9 mouse cellular contexts compared by ENCODE assay signal in the genomic region with DNA sequence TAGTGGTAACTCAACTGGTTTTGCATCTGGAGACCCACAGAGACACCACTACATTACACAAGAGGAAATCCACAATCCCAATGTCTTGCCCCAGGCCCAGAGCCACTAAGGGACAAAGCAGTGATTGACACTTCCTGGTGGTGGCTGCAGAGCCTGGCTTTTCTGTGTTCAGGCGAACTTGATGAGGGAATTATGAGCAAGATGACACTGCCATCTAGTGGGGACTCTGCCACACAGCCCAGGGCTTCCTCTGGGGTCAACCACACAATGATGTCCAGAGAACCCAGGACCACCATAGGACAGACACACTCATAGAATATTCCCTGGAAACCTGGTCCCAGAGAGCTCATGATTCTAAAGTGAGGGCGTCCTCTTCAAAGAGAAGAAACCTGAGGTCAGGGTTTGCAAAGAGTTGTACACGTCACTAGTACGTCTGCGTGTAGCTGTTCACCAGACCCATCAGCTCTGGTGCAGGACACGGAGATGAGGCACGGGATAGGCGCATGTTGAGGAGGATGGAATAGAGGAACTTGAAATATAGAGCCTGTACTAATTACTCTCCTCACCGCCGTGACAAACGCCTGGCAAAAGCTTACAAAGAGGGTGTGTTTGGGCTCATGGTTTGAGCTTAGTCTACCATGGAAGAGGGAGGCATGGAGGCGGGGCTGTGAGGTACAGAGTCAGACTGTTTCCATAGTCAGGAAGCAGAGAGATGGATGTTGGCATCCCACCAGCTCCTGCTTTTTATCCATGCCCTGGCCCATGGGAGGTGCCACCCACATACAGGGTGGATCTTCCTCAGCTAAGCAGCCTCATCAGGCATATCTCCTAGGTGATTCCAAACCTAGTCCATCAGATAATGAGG. TPM values are rescaled to one million over a fixed set of nuclear protein-coding genes. Genes with fewer than 3 reads are reported as not detected.
DNase-seq lines count a peak whose midpoint lies in the region; ATAC-seq and TF ChIP-seq lines count a peak whose summit lies in the region.
"Had no signal": no experiment of that assay in that cellular context is flagged by ENCODE, and none has a peak within 500 bp of the region (broad histone marks: within the 10 kb centered on the region; RNA-seq: fewer than 3 reads in every experiment).

No protein-coding gene starts in this region.

- H3K27me3 ChIP-seq in cerebellum, adult 2 months (ENCODE audit: control insufficient read depth, insufficient read depth, low read length) = no peaks in the 10 kb centered on the region
- H3K27me3 ChIP-seq in hindbrain, embryonic 11.5 days (ENCODE audit: control insufficient read depth, insufficient read depth, low read length) = no peaks in the 10 kb centered on the region
- H3K27me3 ChIP-seq: lung, embryonic 15.5 days had no signal

- H3K9me3 ChIP-seq in hindbrain, embryonic 11.5 days (ENCODE audit: control insufficient read depth, low read length) = no peaks in the 10 kb centered on the region
- H3K9me3 ChIP-seq: lung, embryonic 15.5 days had no signal

- TF ChIP-seq POLR2A in cerebellum, adult 2 months (IDR thresholded peaks at IDR 0.05; ENCODE audit: borderline replicate concordance, insufficient read depth, low read length) = no peak

- H3K9ac ChIP-seq in hindbrain, embryonic 11.5 days (ENCODE audit: low read depth, low read length) = no peak overlapping the region
- H3K9ac ChIP-seq: lung, embryonic 15.5 days had no signal

- WGBS in cerebellum, adult 2 months = 56% methylated on average over 12 of the region's 12 CpGs
- 62% methylated on average over 12 of the region's 12 CpGs for WGBS in hindbrain, embryonic 11.5 days

- no peak overlapping the region for H3K27ac ChIP-seq in cerebellum, adult 2 months (ENCODE audit: insufficient read depth, low read length)
- no peak overlapping the region for H3K27ac ChIP-seq in hindbrain, embryonic 11.5 days (ENCODE audit: low read depth, low read length)
- H3K27ac ChIP-seq: lung, embryonic 15.5 days had no signal

- peak; percentile 78 for ATAC-seq in hindbrain, embryonic 11.5 days (ENCODE audit: low FRiP score)

- H3K4me2 ChIP-seq in hindbrain, embryonic 11.5 days (replicated peaks; ENCODE audit: low read depth, low read length) = no peak overlapping the region
- H3K4me2 ChIP-seq: lung, embryonic 15.5 days had no signal

- TF ChIP-seq CTCF in cerebellum, adult 2 months (IDR thresholded peaks at IDR 0.05; ENCODE audit: borderline replicate concordance, insufficient read depth, low read depth, low read length) = peak; percentile 85

- DNase-seq in Muller cell, postnatal 12 days (ENCODE audit: inconsistent ontology term) = peak; percentile 65
- DNase-seq in cerebellum, adult 2 months = peak; percentile 64 to 75
- DNase-seq in frontal cortex, adult 2 months (ENCODE audit: extremely low spot score in 1 of 2, low spot score in 1 of 2) = peak; percentile 61 to 91
- peak; percentile 90 for DNase-seq in hindbrain, embryonic 11.5 days (ENCODE audit: low spot score)
- peak; percentile 90 for DNase-seq in layer of hippocampus, adult 9-10 months (ENCODE audit: low spot score)
- DNase-seq in lung, postnatal 36 days = peak; percentile 86
- DNase-seq in right cerebral cortex, adult 2 months (ENCODE audit: low spot score in 2 of 2) = peak; percentile 87 to 89
- peak; percentile 76 for DNase-seq in urinary bladder, postnatal 14 days (ENCODE audit: low spot score)

- H3K4me3 ChIP-seq in cerebellum, adult 2 months (replicated peaks; ENCODE audit: insufficient read depth, low read depth, low read length) = no peak overlapping the region
- H3K4me3 ChIP-seq in hindbrain, embryonic 11.5 days (ENCODE audit: low read depth, low read length) = no peak overlapping the region
- H3K4me3 ChIP-seq: lung, embryonic 15.5 days had no signal

- H3K4me1 ChIP-seq in cerebellum, adult 2 months (ENCODE audit: control insufficient read depth, insufficient read depth, low read length) = peaks cover 10% of the 10 kb centered on the region
- no peaks in the 10 kb centered on the region for H3K4me1 ChIP-seq in hindbrain, embryonic 11.5 days (replicated peaks; ENCODE audit: control insufficient read depth, insufficient read depth, low read length)

- H3K36me3 ChIP-seq in hindbrain, embryonic 11.5 days (ENCODE audit: control insufficient read depth, insufficient read depth, low read length) = no peaks in the 10 kb centered on the region
- H3K36me3 ChIP-seq: lung, embryonic 15.5 days had no signal

RNA-seq across cellular contexts. Expression of gene Lyzl4, which starts 36.2 kb away (rescaled TPM):
- 0.38 and 0.63 TPM in 2 replicates for polyA plus RNA-seq in cerebellum, adult 2 months (2012; rRNA removed)
- polyA plus RNA-seq in frontal cortex, adult 2 months (2012; rRNA removed) = 0.54 and 1.3 TPM in 2 replicates
- polyA plus RNA-seq in hindbrain, embryonic 11.5 days (2014; fragmentation: Nextera tagmentation; extraction: Ambion mirVana) = 0.25 TPM in 1 of 2 replicates, not detected in the other
- polyA plus RNA-seq: lung, embryonic 15.5 days had no signal

RNA-seq across cellular contexts. Expression of gene Vipr1, which starts 36.9 kb away (rescaled TPM):
- polyA plus RNA-seq in cerebellum, adult 2 months (2012; rRNA removed) = 5.2 and 9.3 TPM in 2 replicates
- polyA plus RNA-seq in frontal cortex, adult 2 months (2012; rRNA removed) = 15.4 and 16.9 TPM in 2 replicates
- polyA plus RNA-seq in hindbrain, embryonic 11.5 days (2014; fragmentation: Nextera tagmentation; extraction: Ambion mirVana) = 0.57 and 0.67 TPM in 2 replicates
